Mouse (Mus musculus) stomach, embryonic 14.5 days (tissue): Measurements from ENCODE around the gene Efna5. TPM values are rescaled to one million over a fixed set of nuclear protein-coding genes. Genes with fewer than 3 reads are reported as not detected.
A peak's percentile ranks its signal among the peaks of the same experiment; 100 is the strongest.

ENCODE experiments used
- ATAC-seq: fragments of 200-750 bp; cut with Nextera tagmentation; 2 replicates; pipeline ENCODE4 v1.8.0; 2017; ENCODE audit warnings: low read depth, moderate TSS enrichment; ENCODE audit not compliant: insufficient number of reproducible peaks, insufficient read depth, low FRiP score
- H3K27ac ChIP-seq: fragments of 300-500 bp; sonication (generic); 2 replicates; pipeline ENCODE4 v1.5.1; 2014; ENCODE audit warnings: mild to moderate bottlenecking, low read length, moderate library complexity, mixed read lengths
- H3K27me3 ChIP-seq: fragments of 300-500 bp; sonication (generic); 2 replicates; pipeline ENCODE4 v1.6.1; 2014; ENCODE audit warnings: low read length, control low read depth, mixed read lengths; ENCODE audit not compliant: control insufficient read depth, insufficient read depth
- H3K36me3 ChIP-seq: fragments of 300-500 bp; sonication (generic); 2 replicates; pipeline ENCODE4 v1.6.1; 2014; ENCODE audit warnings: mild to moderate bottlenecking, control low read depth, low read length, moderate library complexity, mixed read lengths; ENCODE audit not compliant: control insufficient read depth, insufficient read depth
- H3K4me1 ChIP-seq: fragments of 300-500 bp; sonication (generic); 2 replicates; pipeline ENCODE4 v1.6.1; 2014; ENCODE audit warnings: low read length, control low read depth, mixed read lengths; ENCODE audit not compliant: control insufficient read depth, insufficient read depth
- H3K4me2 ChIP-seq: fragments of 300-500 bp; sonication (generic); replicated peaks from 2 replicates; pipeline ENCODE4 v1.6.1; 2014; ENCODE audit warnings: low read depth, low read length, control low read depth
- H3K4me3 ChIP-seq: fragments of 300-500 bp; sonication (generic); 2 replicates; pipeline ENCODE4 v1.5.1; 2014; ENCODE audit warnings: low read depth, low read length, control low read depth
- H3K9ac ChIP-seq: fragments of 300-500 bp; sonication (generic); replicated peaks from 2 replicates; pipeline ENCODE4 v1.6.1; 2014; ENCODE audit warnings: low read depth, mild to moderate bottlenecking, control low read depth, low read length, moderate library complexity, mixed read lengths
- H3K9me3 ChIP-seq: fragments of 300-500 bp; sonication (generic); 2 replicates; pipeline ENCODE4 v1.6.1; 2016; ENCODE audit warnings: low read depth, low read length, control low read depth; ENCODE audit not compliant: control insufficient read depth
- WGBS: fragments of 180-500 bp; shearing (Covaris S2); extraction: QIAGEN DNeasy Blood & Tissue Kit; methylation state at CpG from one replicate; pipeline ENCODE4 v1.1.7; 2014; 5-methylcytosine and 5-hydroxymethylcytosine counted together
- polyA plus RNA-seq: library from polyadenylated mRNA; unstranded; fragments of >200 nt; fragmentation: Nextera tagmentation; extraction: Ambion mirVana; gene quantifications from 2 replicates; pipeline ENCODE4 v1.2.1, GENCODE M21; 2014

Gene Efna5
- polyA plus RNA-seq, 1 experiment from 2014 or later = 58.6 TPM

DNA sequence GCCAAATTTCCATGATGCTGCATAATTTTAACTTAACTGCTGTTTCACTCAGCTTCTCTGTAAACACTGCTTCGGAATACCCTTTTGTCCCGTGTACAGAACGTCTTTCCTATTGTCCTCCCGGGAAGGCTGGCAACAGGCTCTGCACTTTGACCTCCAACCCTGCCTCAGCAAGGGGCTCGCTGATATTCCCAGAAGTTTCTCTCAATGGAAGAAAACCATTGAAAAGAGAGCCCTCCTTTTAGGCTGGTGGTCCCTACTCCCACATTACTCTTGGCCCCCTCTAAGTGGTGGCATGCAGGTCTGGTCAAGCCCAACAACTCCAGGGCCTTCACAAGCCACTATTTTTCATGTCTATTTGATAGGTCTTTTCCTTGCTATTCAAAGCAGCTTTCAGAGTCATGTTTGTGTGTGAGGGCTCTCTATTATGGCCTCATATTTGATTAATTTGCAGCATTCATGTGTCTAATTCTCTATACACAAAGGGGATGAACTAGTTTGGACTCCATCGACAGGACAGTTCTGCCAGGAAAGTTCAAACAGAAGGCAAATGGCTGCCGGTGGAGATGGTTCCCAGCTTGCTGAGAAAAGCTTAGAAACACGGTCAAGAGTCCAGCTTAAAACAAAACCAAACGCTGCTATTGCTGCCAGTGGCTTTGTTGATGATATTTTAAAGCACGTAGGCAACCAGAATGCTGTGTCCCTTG, 103.1 kb downstream of the Efna5 start:
- H3K27ac ChIP-seq = peak overlapping the region; percentile 17; the same call in 1 of the 2 replicates
- 0 out of 2 replicates have a peak overlapping the region, but pooled peaks have one; percentile 13 for H3K4me2 ChIP-seq
- H3K9ac ChIP-seq = no peak overlapping the region
- ATAC-seq = no peak
- 23% methylated on average over 10 of the region's 10 CpGs for WGBS
- H3K27me3 ChIP-seq = no peaks in the 10 kb centered on the region
- H3K9me3 ChIP-seq = no peaks in the 10 kb centered on the region
- peaks cover 33% of the 10 kb centered on the region for H3K4me1 ChIP-seq
- H3K4me3 ChIP-seq = no peak overlapping the region
- H3K36me3 ChIP-seq = no peaks in the 10 kb centered on the region

DNA sequence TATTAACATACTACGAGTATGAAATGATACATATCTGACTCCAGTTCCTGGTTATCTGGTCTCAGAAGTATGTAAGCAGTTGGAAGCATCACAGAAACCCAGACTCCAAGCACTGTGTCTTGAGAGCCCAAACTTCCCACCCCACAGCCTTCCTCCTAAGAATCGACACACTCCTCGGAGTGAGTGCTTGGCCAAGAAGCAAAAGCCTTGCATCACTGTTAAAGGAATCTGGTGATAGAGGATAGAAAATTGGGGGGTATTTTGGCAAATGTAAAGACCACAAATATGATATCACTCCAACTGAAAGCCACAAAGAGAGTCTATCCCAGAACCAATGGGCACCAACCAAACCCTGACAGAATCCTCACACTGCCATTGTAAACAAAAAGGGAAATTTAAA, 104.4 kb downstream of the Efna5 start:
- no peak overlapping the region for H3K4me3 ChIP-seq
- no peaks in the 10 kb centered on the region for H3K27me3 ChIP-seq
- ATAC-seq = no peak
- no peaks in the 10 kb centered on the region for H3K9me3 ChIP-seq
- no peak overlapping the region for H3K4me2 ChIP-seq
- peak overlapping the region; percentile 39; the same call in 1 of the 2 replicates for H3K27ac ChIP-seq
- H3K9ac ChIP-seq = no peak overlapping the region
- peaks cover 28% of the 10 kb centered on the region for H3K4me1 ChIP-seq
- no peaks in the 10 kb centered on the region for H3K36me3 ChIP-seq
- 30% methylated on average over 3 of the region's 3 CpGs for WGBS

DNA sequence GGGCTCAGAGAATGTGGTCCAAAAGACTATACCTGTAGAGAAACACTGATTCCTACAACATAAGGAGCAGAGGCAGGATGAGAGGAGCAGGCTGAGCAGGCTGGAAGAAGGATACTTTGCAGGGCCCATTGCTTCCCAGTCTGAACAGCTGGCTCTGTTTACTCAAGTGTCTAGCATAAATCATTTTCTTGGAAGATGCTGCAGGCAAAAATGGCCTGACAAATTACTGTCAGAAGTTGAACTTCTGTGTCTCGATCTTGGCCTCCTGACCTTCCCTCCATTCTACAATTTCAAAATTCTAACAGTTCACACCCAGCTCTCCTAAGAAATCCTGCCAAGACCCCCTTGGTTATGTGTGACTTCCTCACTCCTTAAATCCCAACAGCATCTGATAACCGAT, 105.1 kb downstream of the Efna5 start:
- Histone ChIP-seq H3K9me3 (no peaks in the 10 kb centered on the region), H3K4me2 (no peak overlapping the region), H3K27me3 (no peaks in the 10 kb centered on the region), H3K4me1 (peaks cover 28% of the 10 kb centered on the region), H3K9ac (no peak overlapping the region), H3K27ac (peak overlapping the region; percentile 58; the same call in 1 of the 2 replicates), H3K36me3 (no peaks in the 10 kb centered on the region), H3K4me3 (no peak overlapping the region)
- 20% methylated on average over 2 of the region's 2 CpGs for WGBS
- ATAC-seq = 0 out of 2 replicates have a peak, but pooled peaks have one; percentile 61

DNA sequence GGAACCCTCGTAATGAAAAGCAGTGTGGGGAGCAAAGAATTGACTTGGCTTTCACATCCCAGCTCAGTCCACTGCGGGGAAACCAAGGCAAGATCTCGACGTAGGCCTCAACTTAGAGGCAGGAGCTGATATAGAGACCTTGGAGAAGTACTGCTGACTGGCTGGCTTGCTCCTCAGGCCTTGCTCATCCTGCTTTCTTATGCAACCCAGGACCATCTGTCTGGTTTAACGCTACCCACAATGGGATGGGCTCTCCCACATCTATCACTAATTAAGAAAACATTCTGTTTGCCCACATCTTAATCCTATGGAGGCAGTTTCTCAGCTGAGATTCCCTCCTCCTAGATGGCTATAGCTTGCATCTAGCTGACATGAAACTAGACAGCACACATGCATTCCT, 105.7 kb downstream of the Efna5 start:
- Histone ChIP-seq H3K27ac (peak overlapping the region; percentile 58; the same call in 1 of the 2 replicates), H3K27me3 (no peaks in the 10 kb centered on the region), H3K4me3 (no peak overlapping the region), H3K4me1 (peaks cover 28% of the 10 kb centered on the region), H3K4me2 (no peak overlapping the region), H3K9ac (no peak overlapping the region), H3K36me3 (no peaks in the 10 kb centered on the region), H3K9me3 (no peaks in the 10 kb centered on the region)
- ATAC-seq = no peak
- 80% methylated on average over 5 of the region's 5 CpGs for WGBS

DNA sequence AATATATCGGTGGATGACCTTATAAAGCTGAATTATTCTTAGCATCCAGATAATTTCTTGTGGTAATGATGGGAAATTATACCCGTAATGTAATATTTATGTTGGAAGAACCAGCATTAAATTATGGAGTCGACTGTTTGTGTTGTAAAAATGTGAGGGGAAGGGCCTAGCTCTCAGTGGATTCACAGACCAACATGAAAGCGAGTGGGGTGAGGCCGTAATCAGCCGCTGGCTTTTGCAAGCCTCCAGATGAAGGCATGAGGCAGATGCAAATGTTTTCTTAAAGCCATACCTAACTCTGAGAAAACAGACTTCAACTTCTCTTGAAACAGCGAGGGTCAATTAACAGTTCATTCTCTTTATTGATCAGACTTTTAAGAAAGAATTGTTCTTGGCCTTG, 106.4 kb downstream of the Efna5 start:
- Histone ChIP-seq H3K9ac (no peak overlapping the region), H3K27me3 (no peaks in the 10 kb centered on the region), H3K36me3 (no peaks in the 10 kb centered on the region), H3K27ac (no peak overlapping the region), H3K4me2 (no peak overlapping the region), H3K9me3 (no peaks in the 10 kb centered on the region), H3K4me3 (no peak overlapping the region), H3K4me1 (peaks cover 28% of the 10 kb centered on the region)
- ATAC-seq = no peak
- WGBS = 81% methylated on average over 7 of the region's 7 CpGs

DNA sequence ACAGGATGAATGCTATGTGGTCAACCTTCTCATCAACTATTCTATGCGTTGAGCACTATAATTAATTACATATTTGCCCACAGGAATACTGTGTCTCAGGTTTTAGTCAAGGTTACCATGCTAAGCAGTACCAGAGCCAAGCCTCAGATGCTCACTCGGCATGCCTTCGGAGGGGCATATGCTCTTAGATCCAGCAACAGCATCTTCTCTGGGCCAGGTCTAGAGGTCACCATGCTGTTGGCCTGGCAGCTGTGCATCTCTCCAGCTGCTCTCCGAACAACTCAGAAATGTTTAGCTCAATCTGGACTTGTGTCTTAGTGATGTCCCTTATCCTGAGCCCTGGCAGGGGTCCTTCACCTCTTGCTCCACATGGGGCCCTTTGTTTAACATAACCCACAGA, 114.4 kb downstream of the Efna5 start:
- Histone ChIP-seq H3K27ac (no peak overlapping the region), H3K9ac (no peak overlapping the region), H3K27me3 (no peaks in the 10 kb centered on the region), H3K36me3 (no peaks in the 10 kb centered on the region), H3K4me1 (no peaks in the 10 kb centered on the region), H3K4me3 (no peak overlapping the region), H3K4me2 (no peak overlapping the region), H3K9me3 (no peaks in the 10 kb centered on the region)
- WGBS = 62% methylated on average over 4 of the region's 4 CpGs
- no peak for ATAC-seq

DNA sequence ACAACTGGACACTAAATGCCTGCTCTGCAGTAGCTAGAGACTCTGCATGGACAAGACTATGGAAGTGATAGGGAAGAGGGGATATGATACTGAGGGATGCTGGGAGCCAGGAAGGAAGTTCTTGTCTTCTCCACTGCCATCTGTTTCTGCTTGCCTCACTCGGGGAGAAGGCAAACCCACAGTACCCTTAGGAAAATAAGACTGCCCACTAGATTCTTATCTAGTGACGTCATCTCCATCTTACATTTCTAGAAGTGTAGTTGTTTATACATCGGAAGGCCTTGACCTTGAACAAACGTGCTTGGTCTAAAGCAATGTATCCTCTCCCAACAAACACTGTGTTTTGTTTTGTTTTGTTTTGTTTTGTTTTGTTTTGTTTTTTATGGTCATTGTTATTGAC, 116.0 kb downstream of the Efna5 start:
- no peaks in the 10 kb centered on the region for H3K27me3 ChIP-seq

DNA sequence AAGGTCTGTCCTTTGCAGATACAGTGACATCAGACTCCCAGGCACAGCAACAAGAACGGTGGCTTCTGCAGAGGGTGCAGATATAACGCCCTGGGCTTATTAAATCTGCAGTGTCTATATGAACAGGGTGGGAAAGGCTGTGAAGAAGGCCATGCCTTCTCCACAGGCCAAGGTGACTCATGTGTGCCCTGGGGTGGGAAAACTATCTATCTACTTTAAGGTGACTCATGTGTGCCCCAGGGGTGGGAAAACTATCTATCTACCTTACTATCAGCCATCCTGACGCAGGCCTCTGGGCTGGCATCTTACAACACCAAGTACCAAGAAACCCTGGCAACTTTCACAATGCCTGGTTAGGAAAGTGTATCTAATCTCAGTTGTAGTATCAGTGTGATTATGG, 124.2 kb downstream of the Efna5 start:
- Histone ChIP-seq H3K4me2 (no peak overlapping the region), H3K4me3 (no peak overlapping the region), H3K9ac (no peak overlapping the region), H3K4me1 (0 out of 2 replicates have a peak, but pooled peaks cover 5% of the 10 kb centered on the region), H3K36me3 (no peaks in the 10 kb centered on the region), H3K27ac (no peak overlapping the region), H3K9me3 (no peaks in the 10 kb centered on the region; the same call in 1 of the 2 replicates), H3K27me3 (no peaks in the 10 kb centered on the region)
- ATAC-seq = no peak
- WGBS = 86% methylated on average over 3 of the region's 3 CpGs

More for the DNA sequence above, 116.0 kb downstream of the Efna5 start:
- Histone ChIP-seq H3K27ac (no peak overlapping the region), H3K9ac (no peak overlapping the region), H3K36me3 (no peaks in the 10 kb centered on the region), H3K9me3 (no peaks in the 10 kb centered on the region), H3K4me2 (no peak overlapping the region), H3K4me3 (no peak overlapping the region), H3K4me1 (0 out of 2 replicates have a peak, but pooled peaks cover 5% of the 10 kb centered on the region)
- no peak for ATAC-seq
- 48% methylated on average over 4 of the region's 4 CpGs for WGBS

DNA sequence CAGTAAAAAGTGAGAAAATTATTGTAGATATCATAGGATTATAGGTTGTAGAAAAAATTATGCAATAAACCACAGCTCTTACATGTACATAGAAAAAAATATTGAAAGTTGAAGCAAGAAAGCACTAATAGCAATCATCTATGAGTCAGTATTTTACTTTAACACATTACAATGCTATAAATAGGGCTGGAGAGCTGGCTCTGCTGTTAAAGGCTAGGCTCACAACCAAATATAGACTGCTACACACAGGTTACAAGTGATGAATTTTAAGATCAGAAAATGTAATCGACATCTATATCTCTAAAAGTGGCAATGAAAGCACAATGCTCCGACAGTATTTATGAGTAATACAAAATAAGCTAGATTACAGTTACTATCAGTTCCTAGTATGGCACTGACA, 125.5 kb downstream of the Efna5 start:
- H3K9ac ChIP-seq = no peak overlapping the region
- no peaks in the 10 kb centered on the region for H3K27me3 ChIP-seq
- H3K4me3 ChIP-seq = no peak overlapping the region
- no peak for ATAC-seq
- H3K36me3 ChIP-seq = no peaks in the 10 kb centered on the region
- H3K9me3 ChIP-seq = no peaks in the 10 kb centered on the region; the same call in 1 of the 2 replicates
- no peak overlapping the region for H3K27ac ChIP-seq
- no peak overlapping the region for H3K4me2 ChIP-seq
- H3K4me1 ChIP-seq = no peaks in the 10 kb centered on the region
- 90% methylated on average over 2 of the region's 2 CpGs for WGBS
